Mouse (Mus musculus): ENCODE results near the gene H2-D1.
"Not testable (repeated sequence)": the region's sequence is repeated elsewhere in the genome, so short reads cannot be mapped to it uniquely, and the experiment has no call there.

Gene H2-D1

GRCm38 (mm10) chr17:35304921-35305320 is 42.4 kb downstream of the H2-D1 start:
- not testable (repeated sequence) for DNase-seq
